ENCODE assay signal across 8 mouse cellular contexts in the genomic region with DNA sequence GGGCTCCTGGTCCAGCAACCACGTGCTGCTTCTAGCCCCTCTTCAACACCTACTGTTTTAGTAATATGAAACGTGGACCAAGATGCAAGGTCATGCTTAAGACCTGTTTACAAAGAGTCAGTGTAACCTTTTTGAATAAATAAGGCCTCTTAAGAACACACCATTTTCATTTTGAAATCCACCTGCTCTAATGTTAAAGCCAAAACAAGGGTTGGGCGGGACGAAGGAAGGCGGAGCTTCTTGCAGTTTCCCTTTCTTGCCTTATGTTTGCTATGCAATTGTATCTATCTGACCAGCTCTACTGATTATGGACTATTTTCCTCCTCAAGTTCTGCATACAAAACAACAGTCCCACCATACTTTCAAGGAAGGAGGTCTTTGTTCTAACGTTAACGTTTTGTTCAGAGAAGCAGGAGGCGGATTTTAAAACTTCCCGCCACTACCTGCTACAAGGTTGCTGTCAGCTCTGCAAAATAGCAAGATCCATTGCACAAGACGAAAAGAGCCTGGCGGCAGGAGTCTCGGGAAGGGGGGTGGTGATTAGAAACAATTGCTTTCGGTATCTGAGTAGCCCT. TPM values are rescaled to one million over a fixed set of nuclear protein-coding genes. Genes with fewer than 3 reads are reported as not detected.
A peak's percentile ranks its signal among the peaks of the same experiment; 100 is the strongest.
DNase-seq lines count a peak whose midpoint lies in the region; ATAC-seq and TF ChIP-seq lines count a peak whose summit lies in the region.

No protein-coding gene starts in this region.

- H3K27me3 ChIP-seq in forebrain, embryonic 11.5 days (ENCODE audit: control insufficient read depth, insufficient read depth, low read length), result no peaks in the 10 kb centered on the region
- no peaks in the 10 kb centered on the region for H3K27me3 ChIP-seq in liver, embryonic 14.5 days (ENCODE audit: control insufficient read depth, insufficient read depth, low read length)
- H3K27me3 ChIP-seq in neural tube, embryonic 13.5 days, result no peaks in the 10 kb centered on the region

- H3K4me1 ChIP-seq in forebrain, embryonic 11.5 days (replicated peaks; ENCODE audit: control insufficient read depth, insufficient read depth, low read length), result no peaks in the 10 kb centered on the region
- H3K4me1 ChIP-seq in liver, embryonic 14.5 days (replicated peaks; ENCODE audit: control insufficient read depth in 2 of 2, insufficient read depth in 2 of 2, low read length in 1 of 2), result no peaks in the 10 kb centered on the region
- no peaks in the 10 kb centered on the region for H3K4me1 ChIP-seq in neural tube, embryonic 13.5 days (replicated peaks)

- no peaks in the 10 kb centered on the region for H3K9me3 ChIP-seq in forebrain, embryonic 11.5 days (ENCODE audit: control insufficient read depth, low read length)
- H3K9me3 ChIP-seq in liver, embryonic 14.5 days (ENCODE audit: control insufficient read depth, low read length), result no peaks in the 10 kb centered on the region
- no peaks in the 10 kb centered on the region for H3K9me3 ChIP-seq in neural tube, embryonic 13.5 days

- no peak for TF ChIP-seq EP300 in liver, embryonic 14.5 days (IDR thresholded peaks at IDR 0.05; ENCODE audit: low read depth)

- TF ChIP-seq CTCF in liver, embryonic 14.5 days (IDR thresholded peaks at IDR 0.05; ENCODE audit: low read depth), result no peak

- H3K4me2 ChIP-seq in forebrain, embryonic 11.5 days (ENCODE audit: low read depth, low read length, severe bottlenecking), result peak overlapping the region; percentile 46
- H3K4me2 ChIP-seq in liver, embryonic 14.5 days (ENCODE audit: low read depth), result peak overlapping the region; percentile 64
- H3K4me2 ChIP-seq in neural tube, embryonic 13.5 days, result peak overlapping the region; percentile 62

- peak overlapping the region; percentile 41 for H3K4me3 ChIP-seq in forebrain, embryonic 11.5 days (ENCODE audit: low read depth, low read length)
- H3K4me3 ChIP-seq in liver, embryonic 14.5 days (ENCODE audit: insufficient read depth in 1 of 2, low read depth in 2 of 2, low read length in 2 of 2), result peak overlapping the region; percentile 61 to 91
- peak overlapping the region; percentile 47 for H3K4me3 ChIP-seq in neural tube, embryonic 13.5 days

- no peaks in the 10 kb centered on the region for H3K36me3 ChIP-seq in forebrain, embryonic 11.5 days (ENCODE audit: control insufficient read depth, insufficient read depth, low read length)
- no peaks in the 10 kb centered on the region for H3K36me3 ChIP-seq in liver, embryonic 14.5 days (replicated peaks; ENCODE audit: control insufficient read depth, insufficient read depth, low read depth)
- H3K36me3 ChIP-seq in neural tube, embryonic 13.5 days, result no peaks in the 10 kb centered on the region

- 30% methylated on average over 13 of the region's 13 CpGs for WGBS in forebrain, embryonic 11.5 days
- WGBS in liver, embryonic 14.5 days (ENCODE audit: insufficient replicate concordance), result 22% methylated on average over 13 of the region's 13 CpGs
- WGBS in neural tube, embryonic 13.5 days, result 37% methylated on average over 13 of the region's 13 CpGs

- H3K27ac ChIP-seq in forebrain, embryonic 11.5 days (ENCODE audit: low read depth, low read length), result no peak overlapping the region
- H3K27ac ChIP-seq in liver, embryonic 14.5 days, result peak overlapping the region; percentile 36; the same call in 1 of the 2 replicates
- no peak overlapping the region for H3K27ac ChIP-seq in neural tube, embryonic 13.5 days (replicated peaks)

- H3K9ac ChIP-seq in forebrain, embryonic 11.5 days (ENCODE audit: low read length), result peak overlapping the region; percentile 51; the same call in 1 of the 2 replicates
- H3K9ac ChIP-seq in liver, embryonic 14.5 days (replicated peaks), result peak overlapping the region; percentile 68
- peak overlapping the region; percentile 59 for H3K9ac ChIP-seq in neural tube, embryonic 13.5 days

- ATAC-seq in forebrain, embryonic 11.5 days (replicated peaks; ENCODE audit: low FRiP score), result no peak
- peak; percentile 18 for ATAC-seq in inflammation-experienced regulatory T-cells, adult 6 months
- ATAC-seq in liver, embryonic 14.5 days (ENCODE audit: insufficient read depth), result no peak
- no peak for ATAC-seq in neural tube, embryonic 13.5 days (ENCODE audit: low read depth)
- ATAC-seq in cerebellum, adult (ENCODE audit: insufficient number of reproducible peaks, low FRiP score, low TSS enrichment), result no peak

- peak; percentile 8 for DNase-seq in cerebellum, adult 9-10 months
- no peak for DNase-seq in cerebellum, postnatal 4 days (ENCODE audit: low spot score in 2 of 2)
- peak; percentile 3 for DNase-seq in NIH3T3 (ENCODE audit: low read depth)
- no peak for DNase-seq in forebrain, embryonic 11.5 days (ENCODE audit: low spot score)
- DNase-seq in liver, embryonic 14.5 days (ENCODE audit: low read depth in 3 of 3, low spot score in 3 of 3), result peak in 2 of 3 experiments; percentile 12 to 32

RNA-seq across cellular contexts. Expression of gene Hmgn5, which starts 1.5 kb away (rescaled TPM):
- polyA plus RNA-seq in forebrain, embryonic 11.5 days (2014; fragmentation: Nextera tagmentation; extraction: Ambion mirVana), result 32.5 and 33.1 TPM in 2 replicates
- polyA plus RNA-seq in inflammation-experienced regulatory T-cells, adult 6 months (2017; shearing (Covaris generic)), result 10 to 100 TPM; 13.1 to 45.0 (median 23.0) TPM
- polyA plus RNA-seq in liver, embryonic 14.5 days (2012; rRNA removed), result 4.0 and 18.0 TPM in 2 replicates
- 15.6 and 17.3 TPM in 2 replicates for polyA plus RNA-seq in liver, embryonic 14.5 days (2014; fragmentation: Nextera tagmentation; extraction: Ambion mirVana)
- polyA plus RNA-seq in neural tube, embryonic 13.5 days (2015; fragmentation: Nextera tagmentation; extraction: Ambion mirVana), result 11.2 and 11.4 TPM in 2 replicates

Comparison
In these comparisons a context has a peak if more than half of its experiments do, and no peak if none do; other contexts are left out.
1. DNase-seq: peak in cerebellum, adult 9-10 months (single experiment), NIH3T3 (single experiment) and liver, embryonic 14.5 days (2 of 3); none in cerebellum, postnatal 4 days (0 of 2) and forebrain, embryonic 11.5 days (single experiment).
2. Peak in every context shown above with its lines, with median percentiles within 50 percentile points of each other: H3K4me2 ChIP-seq, H3K4me3 ChIP-seq and H3K9ac ChIP-seq.